Mouse (Mus musculus) retina, postnatal 7 days (tissue): ENCODE data around the gene Tmem150b.

Experiments
- DNase-seq: peaks from one replicate; pipeline ENCODE4 v3.0.0-alpha.2; 2012; ENCODE audit warnings: low read depth, low spot score

The Tmem150b gene

GRCm38 (mm10) chr7:4725169-4725568, at the start of gene Tmem150b:
Tmem150b (minus strand) TSS chr7:4725249.
- DNase-seq = no peak

- no peak for DNase-seq
Measured at GRCm38 (mm10) chr7:4771202-4771601, 46.2 kb upstream of the Tmem150b start, which contains the start of gene Fam71e2. Fam71e2 (minus strand) TSS chr7:4771302.

- no peak for DNase-seq
Measured at GRCm38 (mm10) chr7:4764946-4765710, 40.1 kb upstream of the Tmem150b start.

GRCm38 (mm10) chr7:4759670-4760069, 34.6 kb upstream of the Tmem150b start:
- no peak for DNase-seq

GRCm38 (mm10) chr7:4752821-4753570, 27.9 kb upstream of the Tmem150b start, which contains the start of gene Cox6b2:
Cox6b2 (minus strand) TSS chr7:4753094.
- peak; percentile 51 for DNase-seq

GRCm38 (mm10) chr7:4751971-4752820, 27.1 kb upstream of the Tmem150b start:
- DNase-seq = peak; percentile 35

GRCm38 (mm10) chr7:4749169-4749568, 24.1 kb upstream of the Tmem150b start:
- no peak for DNase-seq

- no peak for DNase-seq
Measured at GRCm38 (mm10) chr7:4748321-4748720, 23.3 kb upstream of the Tmem150b start.

- no peak for DNase-seq
Measured at GRCm38 (mm10) chr7:4747156-4747899, 22.3 kb upstream of the Tmem150b start.

- no peak for DNase-seq
Measured at GRCm38 (mm10) chr7:4746326-4746980, 21.4 kb upstream of the Tmem150b start.

GRCm38 (mm10) chr7:4744886-4745285, 19.8 kb upstream of the Tmem150b start:
- DNase-seq = no peak

- DNase-seq = no peak
Measured at GRCm38 (mm10) chr7:4743354-4743753, 18.3 kb upstream of the Tmem150b start.

- no peak for DNase-seq
Measured at GRCm38 (mm10) chr7:4742482-4742819, 17.4 kb upstream of the Tmem150b start.

- no peak for DNase-seq
Measured at GRCm38 (mm10) chr7:4741672-4742481, 16.8 kb upstream of the Tmem150b start.

GRCm38 (mm10) chr7:4741151-4741550, 16.1 kb upstream of the Tmem150b start:
- no peak for DNase-seq

GRCm38 (mm10) chr7:4740309-4740727, 15.3 kb upstream of the Tmem150b start:
- DNase-seq = no peak

- peak; percentile 99 for DNase-seq
Measured at GRCm38 (mm10) chr7:4739544-4740275, 14.7 kb upstream of the Tmem150b start, which contains the start of gene Kmt5c. Kmt5c (plus strand) TSS chr7:4740115.

GRCm38 (mm10) chr7:4739041-4739543, 14.0 kb upstream of the Tmem150b start:
- no peak for DNase-seq

GRCm38 (mm10) chr7:4732968-4733392, 7.9 kb upstream of the Tmem150b start:
- DNase-seq = no peak
